Mouse (Mus musculus) ovary, postnatal 10 days (tissue): Measurements from ENCODE around the gene Spint3.
"Not testable (repeated sequence)": the region's sequence is repeated elsewhere in the genome, so short reads cannot be mapped to it uniquely, and the experiment has no call there.

Source experiments
- DNase-seq: peaks from one replicate; pipeline ENCODE4 v3.0.0; 2022; ENCODE audit warnings: low spot score

Spint3 gene

DNA sequence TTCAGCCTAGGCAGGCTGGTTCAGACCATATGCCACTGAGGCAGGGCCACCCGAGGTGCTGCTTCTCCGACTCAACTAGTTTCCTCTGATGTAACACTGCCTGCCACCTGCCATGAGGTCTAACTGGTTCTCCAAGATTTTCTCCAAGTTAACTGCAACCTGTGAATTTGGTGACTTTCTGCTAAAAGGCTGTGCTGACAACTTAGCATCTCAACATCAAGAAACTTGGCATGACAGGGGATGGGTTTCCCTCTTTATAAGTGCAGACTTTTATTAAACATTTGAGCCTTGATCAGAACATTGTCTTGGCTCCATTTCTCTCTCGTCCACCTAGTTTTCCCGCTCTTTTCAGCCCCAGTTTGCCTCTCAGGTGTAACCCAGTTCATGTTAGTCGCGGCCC lies at the start of gene Spint3:
Gene Spint3 (minus strand): TSS at position 101 of the 400 bp plus-strand sequence.
- not testable (repeated sequence) for DNase-seq

- no peak for DNase-seq
Measured at GRCm38 (mm10) chr2:164621775-164622174, 48.5 kb upstream of the Spint3 start.

GRCm38 (mm10) chr2:164619050-164619449 lies 45.8 kb upstream of the Spint3 start:
- DNase-seq: no peak

DNA sequence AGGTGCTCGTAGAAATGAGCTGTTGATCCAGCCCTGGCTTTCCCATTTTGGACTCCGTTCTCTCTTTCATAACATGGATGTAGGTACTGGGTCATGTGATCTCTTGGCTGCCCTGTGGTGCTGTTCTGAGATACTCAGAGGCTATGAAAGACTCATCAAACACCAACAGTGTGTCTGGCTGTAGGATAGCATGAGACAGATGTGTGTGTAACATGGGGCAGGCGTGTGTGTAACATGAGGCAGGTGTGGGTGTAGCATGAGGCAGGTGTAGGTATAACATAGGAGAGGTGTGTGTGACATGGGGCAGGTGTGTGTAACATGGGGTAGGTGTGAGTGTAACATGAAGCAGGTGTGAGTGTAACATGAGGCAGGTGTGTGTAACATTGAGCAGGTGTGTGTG lies 42.1 kb upstream of the Spint3 start:
- DNase-seq: no peak

GRCm38 (mm10) chr2:164613471-164613870 lies 40.2 kb upstream of the Spint3 start, which contains the start of the genes Wfdc6b and Wfdc8:
Gene Wfdc6b, plus strand, starts transcription at chr2:164613522.
Gene Wfdc8, minus strand, starts transcription at chr2:164613626.
- DNase-seq: peak; percentile 23

- no peak for DNase-seq
Measured at GRCm38 (mm10) chr2:164608781-164609180, 35.5 kb upstream of the Spint3 start.

GRCm38 (mm10) chr2:164604411-164604810 lies 31.2 kb upstream of the Spint3 start:
- no peak for DNase-seq

GRCm38 (mm10) chr2:164603482-164603881 lies 30.2 kb upstream of the Spint3 start:
- no peak for DNase-seq

- DNase-seq: no peak
Measured at GRCm38 (mm10) chr2:164600179-164600578, 26.9 kb upstream of the Spint3 start.

GRCm38 (mm10) chr2:164593494-164593893 lies 20.2 kb upstream of the Spint3 start, which contains the start of gene Eppin:
Gene Eppin, minus strand, starts transcription at chr2:164593594.
- no peak for DNase-seq

DNA sequence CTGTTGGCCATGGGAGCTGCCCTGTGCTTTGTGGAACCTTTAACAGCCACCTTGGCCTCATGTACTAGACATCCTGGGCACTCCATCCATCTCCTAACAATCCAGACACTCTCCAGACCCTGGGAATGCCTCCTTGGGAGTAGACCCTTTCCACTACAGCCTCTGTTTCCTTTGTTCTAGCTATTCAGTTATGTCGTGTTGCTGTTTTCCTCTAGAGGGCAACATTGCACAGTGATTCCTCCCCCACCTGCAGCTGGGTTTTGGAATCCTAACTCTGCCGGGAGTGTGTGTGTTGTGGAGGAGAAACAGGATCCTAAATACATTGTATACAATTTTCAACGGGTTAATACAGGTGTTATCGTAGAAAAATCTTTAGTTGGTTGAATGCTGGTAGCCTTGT lies 18.8 kb upstream of the Spint3 start:
- DNase-seq: no peak

GRCm38 (mm10) chr2:164585025-164585725 lies 11.9 kb upstream of the Spint3 start, which contains the start of gene Wfdc6a:
Gene Wfdc6a, minus strand, starts transcription at chr2:164585447.
- DNase-seq: not testable (repeated sequence)

- no peak for DNase-seq
Measured at GRCm38 (mm10) chr2:164567460-164567859, 5.8 kb downstream of the Spint3 start.

DNA sequence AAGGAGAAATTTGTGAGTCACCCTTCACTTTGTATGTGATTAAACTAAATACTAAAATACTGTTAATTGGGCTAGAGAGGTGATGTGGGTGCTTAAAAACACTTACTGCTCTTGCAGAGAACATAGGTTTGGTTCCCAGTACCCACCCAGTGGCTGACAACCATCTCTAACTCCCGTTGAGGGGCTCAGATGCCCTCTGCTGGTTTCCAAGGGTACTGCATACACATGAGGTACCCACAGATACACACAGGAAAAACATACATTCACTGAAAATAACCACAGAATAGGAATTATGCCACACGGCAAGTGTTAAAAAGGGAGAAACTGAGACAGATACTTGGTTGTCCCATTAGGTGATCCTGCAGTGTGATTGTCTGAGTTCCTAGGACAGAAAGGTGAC lies 6.3 kb downstream of the Spint3 start:
- no peak for DNase-seq

GRCm38 (mm10) chr2:164564346-164564745 lies 8.9 kb downstream of the Spint3 start:
- no peak for DNase-seq

DNA sequence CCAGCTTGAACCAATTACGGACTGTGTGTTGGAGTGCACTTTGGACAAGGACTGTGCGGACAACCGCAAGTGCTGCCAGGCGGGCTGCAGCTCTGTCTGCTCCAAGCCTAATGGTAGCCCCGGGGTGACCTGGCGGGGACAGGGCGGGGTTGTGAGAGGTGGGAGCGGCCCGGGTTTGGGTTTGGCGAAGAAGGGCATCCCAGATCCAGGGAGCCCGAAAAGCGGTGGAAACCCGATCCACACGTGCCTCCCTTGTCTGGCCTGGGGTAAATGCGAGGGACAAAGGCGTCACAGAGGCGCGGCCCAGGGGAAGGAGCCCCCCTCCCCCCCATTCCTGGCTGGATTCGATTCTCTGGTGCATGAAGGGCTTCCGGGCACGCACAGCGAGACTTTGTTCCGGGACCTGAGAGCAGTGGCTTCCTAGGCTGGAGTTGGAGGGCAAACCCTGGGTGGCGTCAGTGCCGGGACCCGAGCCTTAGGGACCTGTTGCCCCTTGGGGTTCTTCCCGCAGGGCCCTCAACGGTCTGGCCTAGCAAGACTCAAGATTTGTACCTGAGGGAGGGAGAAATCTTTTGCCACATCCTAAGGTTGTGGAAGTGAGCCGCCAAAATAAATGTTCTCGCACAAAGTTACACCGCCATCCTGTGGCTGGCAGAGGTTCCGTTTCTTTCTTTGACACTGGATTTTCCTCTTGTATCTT lies 9.8 kb downstream of the Spint3 start:
- peak; percentile 29 for DNase-seq

GRCm38 (mm10) chr2:164562391-164563188 lies 10.7 kb downstream of the Spint3 start, which contains the start of gene Wfdc2:
Gene Wfdc2, plus strand, starts transcription at chr2:164562413.
- DNase-seq: no peak

DNA sequence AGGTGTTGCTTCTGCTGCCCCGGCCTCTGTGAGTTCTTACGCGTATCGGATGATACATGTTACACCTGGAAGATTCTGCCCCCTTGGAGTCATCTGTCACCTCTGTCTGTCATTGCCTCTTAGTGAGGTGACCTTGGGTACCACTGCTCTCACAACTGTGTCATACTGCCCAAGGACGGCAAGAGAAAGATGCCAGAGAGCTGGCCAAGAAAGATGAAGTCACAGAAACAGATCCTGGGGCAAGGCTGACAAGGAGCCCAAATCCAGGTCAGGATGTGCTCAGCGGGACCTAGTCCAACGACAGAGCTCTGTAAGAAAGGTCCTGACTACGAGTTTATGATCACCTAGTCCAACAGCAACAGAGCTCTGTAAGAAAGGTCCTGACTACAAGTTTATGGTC lies 13.2 kb downstream of the Spint3 start:
- no peak for DNase-seq

GRCm38 (mm10) chr2:164558991-164559645 lies 14.1 kb downstream of the Spint3 start:
- DNase-seq: no peak

- DNase-seq: no peak
Measured at GRCm38 (mm10) chr2:164558426-164558825, 14.8 kb downstream of the Spint3 start.

GRCm38 (mm10) chr2:164551502-164551901 lies 21.8 kb downstream of the Spint3 start:
- no peak for DNase-seq

DNA sequence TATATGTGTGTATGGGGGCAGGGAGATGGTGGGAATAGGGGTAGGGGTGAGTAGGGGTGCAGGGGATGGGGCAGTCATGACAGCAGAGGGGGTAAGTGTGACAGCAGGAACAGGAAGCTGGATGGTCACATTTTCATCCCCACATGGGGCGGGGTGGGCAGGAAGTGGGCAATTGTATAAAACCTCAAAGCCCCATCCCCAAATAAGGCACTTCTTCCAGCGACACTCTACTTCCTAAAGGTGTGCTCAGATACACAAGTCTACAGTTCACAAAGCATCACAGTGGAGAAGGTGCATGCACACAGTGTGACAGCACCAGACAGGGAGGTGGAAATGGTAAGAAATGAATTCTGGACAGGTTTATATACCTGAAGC lies 22.4 kb downstream of the Spint3 start:
- DNase-seq: no peak
